Mouse (Mus musculus): Measurements from ENCODE around the gene Jak1.

The Jak1 gene

GRCm38 (mm10) chr4:101143901-101144300 is 121.2 kb downstream of the Jak1 start:
- no peak for DNase-seq

- DNase-seq: no peak
These were observed 123.3 kb downstream of the Jak1 start for GRCm38 (mm10) chr4:101141768-101142167.

- DNase-seq: no peak
These were observed 127.1 kb downstream of the Jak1 start for GRCm38 (mm10) chr4:101137975-101138374.

DNA sequence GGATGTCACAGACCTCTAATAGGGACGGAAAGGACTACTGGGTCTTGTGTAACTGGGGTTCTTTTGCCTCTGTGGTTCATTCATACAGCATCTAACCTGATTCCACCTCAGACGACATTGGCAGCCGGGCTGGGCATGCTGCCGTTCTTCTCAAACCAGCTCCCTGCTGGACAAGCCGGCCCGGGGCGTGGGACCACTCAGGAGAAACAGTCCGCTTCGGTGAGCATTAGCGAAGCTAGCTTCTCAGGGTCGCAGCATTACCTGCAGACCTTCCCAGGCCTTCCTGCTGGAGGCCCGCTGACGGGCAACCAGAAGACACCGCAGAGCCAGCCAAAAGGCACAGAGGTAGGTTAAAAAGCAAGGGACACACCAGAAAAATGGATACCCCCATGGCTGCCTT is 129.2 kb downstream of the Jak1 start:
- DNase-seq: no peak

GRCm38 (mm10) chr4:101135013-101135412 is 130.1 kb downstream of the Jak1 start:
- no peak for DNase-seq

DNA sequence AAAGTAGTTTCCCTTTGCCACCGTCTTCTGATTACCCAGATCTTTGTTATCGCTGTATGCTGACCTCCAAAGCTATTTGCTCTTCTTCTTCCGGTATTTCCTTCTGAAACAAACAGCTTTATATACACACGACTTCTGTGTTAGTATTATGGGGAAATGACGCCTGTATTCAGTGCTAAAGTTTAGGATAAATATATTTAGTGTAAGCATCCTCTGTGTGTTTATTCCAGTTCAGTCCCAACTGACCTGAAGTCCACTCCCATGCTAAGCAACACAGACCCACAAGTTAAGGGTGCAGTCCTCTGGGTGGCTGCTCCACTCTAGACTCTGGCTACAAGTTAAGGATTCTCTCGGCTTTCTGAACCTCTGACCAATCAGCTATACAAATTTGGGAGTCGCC is 144.1 kb downstream of the Jak1 start:
- no peak for DNase-seq

DNA sequence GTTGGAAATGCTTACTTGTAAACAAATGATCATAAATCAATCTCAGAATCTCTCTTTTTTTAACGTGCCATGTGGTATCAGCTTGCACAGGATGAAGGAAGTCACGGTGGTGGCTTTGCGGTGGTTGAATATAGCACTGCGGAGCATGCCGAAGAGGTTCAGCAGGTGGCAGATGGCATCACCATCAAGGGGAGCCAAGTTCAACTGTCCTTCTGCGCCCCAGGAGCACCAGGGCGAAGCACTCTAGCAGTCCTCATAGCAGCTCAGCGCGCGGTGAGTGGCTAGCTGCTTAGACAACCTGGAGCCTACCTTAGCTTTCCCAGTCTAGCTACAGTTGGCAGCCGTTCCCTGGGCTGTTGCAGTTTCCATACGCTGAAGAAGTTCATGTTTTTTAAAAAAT is 158.0 kb downstream of the Jak1 start:
- peak; percentile 2 for DNase-seq
